Mouse (Mus musculus): ENCODE results near the gene Map2.

- TF ChIP-seq CTCF (conservative IDR thresholded peaks at IDR 0.05; ENCODE audit: low read length) = no peak
- TF ChIP-seq NANOG (IDR thresholded peaks at IDR 0.05; ENCODE audit: borderline replicate concordance, low read length) = no peak
- TF ChIP-seq POU5F1 (IDR thresholded peaks at IDR 0.05; ENCODE audit: borderline replicate concordance, low read length) = no peak
Observed at GRCm38 (mm10) chr1:66348404-66349165, 173.5 kb downstream of the Map2 start.

Measured in E14TG2a.4 (cell line).